Mouse (Mus musculus) neural tube, embryonic 14.5 days (tissue): Measurements from ENCODE around the gene Pds5a. TPM values are rescaled to one million over a fixed set of nuclear protein-coding genes. Genes with fewer than 3 reads are reported as not detected.

Experiments used
- ATAC-seq: fragments of 200-750 bp; cut with Nextera tagmentation; 2 replicates; pipeline ENCODE4 v1.8.0; 2017; ENCODE audit warnings: low read depth, mild to moderate bottlenecking, moderate TSS enrichment, moderate library complexity
- H3K27ac ChIP-seq: fragments of 300-500 bp; sonication (generic); 2 replicates; pipeline ENCODE4 v1.5.1; 2014; ENCODE audit warnings: low read depth, mild to moderate bottlenecking, control low read depth, low read length, moderate library complexity, mixed read lengths
- H3K27me3 ChIP-seq: fragments of 300-500 bp; sonication (generic); 2 replicates; pipeline ENCODE4 v1.6.1; 2014; ENCODE audit warnings: low read length; ENCODE audit not compliant: control insufficient read depth, insufficient read depth
- H3K36me3 ChIP-seq: fragments of 300-500 bp; sonication (generic); 2 replicates; pipeline ENCODE4 v1.6.1; 2014; ENCODE audit warnings: low read length, mixed read lengths; ENCODE audit not compliant: control insufficient read depth, insufficient read depth
- H3K4me1 ChIP-seq: fragments of 300-500 bp; sonication (generic); 2 replicates; pipeline ENCODE4 v1.6.1; 2014; ENCODE audit warnings: low read length; ENCODE audit not compliant: control insufficient read depth, insufficient read depth
- H3K4me2 ChIP-seq: fragments of 300-500 bp; sonication (generic); 2 replicates; pipeline ENCODE4 v1.6.1; 2014; ENCODE audit warnings: mild to moderate bottlenecking, low read depth, low read length, control low read depth
- H3K4me3 ChIP-seq: fragments of 300-500 bp; sonication (generic); 2 replicates; pipeline ENCODE4 v1.5.1; 2014; ENCODE audit warnings: low read depth, low read length, control low read depth, mixed read lengths
- H3K9ac ChIP-seq: fragments of 300-500 bp; sonication (generic); replicated peaks from 2 replicates; pipeline ENCODE4 v1.6.1; 2014; ENCODE audit warnings: low read depth, mild to moderate bottlenecking, control low read depth, low read length, mixed read lengths
- H3K9me3 ChIP-seq: fragments of 300-500 bp; sonication (generic); 2 replicates; pipeline ENCODE4 v1.6.1; 2016; ENCODE audit warnings: low read length; ENCODE audit not compliant: control insufficient read depth
- WGBS: fragments of 180-500 bp; shearing (Covaris S2); extraction: QIAGEN DNeasy Blood & Tissue Kit; methylation state at CpG from one replicate; pipeline ENCODE4 v1.1.7; 2014; 5-methylcytosine and 5-hydroxymethylcytosine counted together
- polyA plus RNA-seq: library from polyadenylated mRNA; unstranded; fragments of >200 nt; fragmentation: Nextera tagmentation; extraction: Ambion mirVana; gene quantifications from 2 replicates; pipeline ENCODE4 v1.2.1, GENCODE M21; 2014

The Pds5a gene
- polyA plus RNA-seq, 1 experiment from 2014 or later, result 60.6 TPM

DNA sequence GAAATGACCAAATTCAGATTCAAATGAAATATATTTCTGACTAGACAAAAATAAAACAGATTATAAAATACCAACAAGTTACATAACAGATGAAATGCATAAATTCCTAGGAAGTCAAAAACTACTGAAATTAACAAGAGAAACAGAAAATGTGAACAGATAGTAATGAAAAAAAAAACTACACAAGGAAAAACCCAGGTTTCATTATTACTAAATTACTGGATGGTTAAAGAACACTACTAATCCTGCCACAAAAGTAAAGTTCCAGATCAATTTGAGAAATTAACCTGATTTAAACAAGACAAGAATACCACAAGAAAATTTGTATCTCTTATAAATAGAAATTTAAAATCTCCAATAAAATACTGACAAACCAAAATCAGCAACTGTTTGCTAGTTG is 25.9 kb downstream of the Pds5a start:
- no peak overlapping the region for H3K4me3 ChIP-seq
- no peaks in the 10 kb centered on the region for H3K4me1 ChIP-seq
- no peak overlapping the region for H3K9ac ChIP-seq
- no peak overlapping the region for H3K27ac ChIP-seq
- H3K36me3 ChIP-seq, result no peaks in the 10 kb centered on the region
- H3K9me3 ChIP-seq, result no peaks in the 10 kb centered on the region
- ATAC-seq, result no peak
- no peaks in the 10 kb centered on the region for H3K27me3 ChIP-seq
- no peak overlapping the region for H3K4me2 ChIP-seq

DNA sequence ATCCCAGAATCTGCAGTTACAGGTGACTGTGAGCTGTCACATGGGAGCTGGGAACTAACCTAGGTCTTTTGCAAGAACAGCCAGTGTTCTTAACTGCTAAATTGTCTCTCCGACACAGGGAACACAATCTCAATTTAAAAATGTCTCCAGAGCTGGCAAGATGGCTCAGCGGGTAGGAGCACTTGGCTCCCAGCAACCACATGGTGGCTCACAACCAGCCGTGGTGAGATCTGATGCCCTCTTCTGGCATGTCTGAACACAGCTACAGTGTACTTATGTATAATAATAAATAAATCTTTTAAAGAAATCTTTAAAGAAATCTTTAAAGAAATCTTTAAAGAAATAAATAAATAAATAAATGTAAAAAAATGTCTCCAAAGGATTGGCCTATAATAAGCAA is 30.4 kb downstream of the Pds5a start:
- no peaks in the 10 kb centered on the region for H3K27me3 ChIP-seq
- no peak for ATAC-seq
- no peak overlapping the region for H3K4me2 ChIP-seq
- no peaks in the 10 kb centered on the region for H3K36me3 ChIP-seq
- H3K4me3 ChIP-seq, result no peak overlapping the region
- WGBS, result 89% methylated on average over 3 of the region's 3 CpGs
- no peaks in the 10 kb centered on the region for H3K4me1 ChIP-seq
- no peaks in the 10 kb centered on the region for H3K9me3 ChIP-seq
- no peak overlapping the region for H3K9ac ChIP-seq
- no peak overlapping the region for H3K27ac ChIP-seq

DNA sequence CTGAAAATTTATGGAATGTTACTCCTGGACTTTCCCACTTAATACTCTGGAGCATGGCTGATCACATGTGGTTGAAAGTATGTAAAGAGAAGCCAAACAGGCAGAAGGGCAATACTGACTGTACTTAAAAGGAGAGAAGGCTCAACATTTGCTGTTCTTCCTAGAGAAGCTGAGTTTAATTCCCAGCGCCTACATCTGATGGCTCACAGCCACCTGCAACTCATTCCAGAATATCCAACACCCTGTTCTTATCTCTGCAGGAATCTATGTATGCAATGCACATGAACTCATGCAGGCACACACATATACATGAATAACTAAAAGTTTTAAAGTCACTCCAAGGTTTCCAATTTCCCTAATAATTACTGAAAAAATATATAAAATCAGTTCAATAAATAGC is 32.7 kb downstream of the Pds5a start:
- Histone ChIP-seq H3K4me3 (no peak overlapping the region), H3K27me3 (no peaks in the 10 kb centered on the region), H3K4me2 (no peak overlapping the region), H3K9ac (no peak overlapping the region), H3K4me1 (no peaks in the 10 kb centered on the region), H3K9me3 (no peaks in the 10 kb centered on the region), H3K36me3 (no peaks in the 10 kb centered on the region), H3K27ac (no peak overlapping the region)
- 83% methylated on average over 1 of the region's 1 CpGs for WGBS
- ATAC-seq, result no peak

DNA sequence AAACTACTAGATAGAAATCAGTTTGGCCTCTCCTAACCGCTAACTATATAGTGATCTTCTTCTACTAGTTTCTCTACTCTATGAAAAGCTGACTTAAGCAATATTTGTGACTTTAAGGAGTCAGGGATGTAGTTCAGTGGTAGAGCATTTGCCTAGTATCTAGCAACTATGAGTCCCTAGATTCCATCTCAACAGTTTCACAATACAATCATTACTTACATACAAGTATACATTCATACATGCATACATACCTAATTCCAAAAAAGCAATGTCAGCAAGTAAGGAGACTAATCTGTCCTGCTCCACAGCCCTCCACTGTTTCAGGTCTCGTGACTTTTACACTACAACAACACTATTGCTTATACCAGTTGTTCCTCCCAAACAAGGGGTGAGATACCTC is 36.1 kb downstream of the Pds5a start:
- no peak overlapping the region for H3K4me2 ChIP-seq
- ATAC-seq, result no peak
- H3K9me3 ChIP-seq, result no peaks in the 10 kb centered on the region
- 90% methylated on average over 2 of the region's 2 CpGs for WGBS
- H3K9ac ChIP-seq, result no peak overlapping the region
- H3K4me1 ChIP-seq, result no peaks in the 10 kb centered on the region
- H3K27me3 ChIP-seq, result no peaks in the 10 kb centered on the region
- H3K27ac ChIP-seq, result no peak overlapping the region
- 0 out of 2 replicates have a peak, but pooled peaks cover 3% of the 10 kb centered on the region for H3K36me3 ChIP-seq
- no peak overlapping the region for H3K4me3 ChIP-seq

DNA sequence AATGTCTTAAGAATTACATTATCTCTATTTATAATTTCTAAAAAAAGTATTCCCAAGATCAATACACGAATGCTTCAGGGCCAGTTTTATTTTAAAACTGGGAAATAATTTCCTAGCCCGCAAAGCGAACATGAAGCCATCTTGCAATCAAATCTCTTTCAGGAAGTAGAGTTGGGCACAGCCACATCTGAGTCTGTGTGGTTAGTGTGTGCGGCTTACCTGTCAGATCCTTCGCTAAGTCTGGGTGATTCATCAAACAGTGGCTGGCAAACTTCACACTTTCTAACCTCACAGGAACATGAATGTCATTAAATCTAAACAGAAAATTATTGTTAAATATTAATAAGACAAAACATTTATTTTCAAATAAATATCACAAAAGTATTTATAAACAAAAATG is 44.3 kb downstream of the Pds5a start:
- Histone ChIP-seq H3K9ac (no peak overlapping the region), H3K4me3 (no peak overlapping the region), H3K4me1 (no peaks in the 10 kb centered on the region), H3K9me3 (no peaks in the 10 kb centered on the region), H3K27ac (no peak overlapping the region), H3K4me2 (no peak overlapping the region), H3K27me3 (no peaks in the 10 kb centered on the region), H3K36me3 (peaks cover 28% of the 10 kb centered on the region; the same call in 1 of the 2 replicates)
- 96% methylated on average over 5 of the region's 5 CpGs for WGBS
- no peak for ATAC-seq

DNA sequence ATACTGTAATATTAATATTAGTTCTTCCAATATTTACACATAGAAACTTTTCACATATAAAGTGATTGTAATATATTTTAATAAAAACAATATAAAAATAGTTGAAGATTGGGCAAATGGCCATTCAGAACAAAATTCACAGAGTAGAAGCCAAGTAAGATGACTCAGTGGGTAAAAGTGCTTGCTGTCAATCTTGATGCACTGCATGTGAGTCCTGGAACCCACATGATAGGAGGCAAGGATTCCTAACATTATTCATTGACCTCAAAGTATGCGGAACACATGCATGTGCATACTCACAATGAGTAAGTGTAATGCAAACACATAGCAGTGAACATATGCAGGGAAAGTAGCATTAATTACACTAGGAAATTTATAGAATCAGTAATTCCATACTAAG is 59.2 kb downstream of the Pds5a start:
- Histone ChIP-seq H3K9ac (no peak overlapping the region), H3K4me3 (no peak overlapping the region), H3K36me3 (peaks cover 20% of the 10 kb centered on the region), H3K27me3 (no peaks in the 10 kb centered on the region), H3K4me1 (no peaks in the 10 kb centered on the region), H3K27ac (no peak overlapping the region), H3K4me2 (no peak overlapping the region), H3K9me3 (no peaks in the 10 kb centered on the region)
- WGBS, result 98% methylated on average over 1 of the region's 1 CpGs
- no peak for ATAC-seq

DNA sequence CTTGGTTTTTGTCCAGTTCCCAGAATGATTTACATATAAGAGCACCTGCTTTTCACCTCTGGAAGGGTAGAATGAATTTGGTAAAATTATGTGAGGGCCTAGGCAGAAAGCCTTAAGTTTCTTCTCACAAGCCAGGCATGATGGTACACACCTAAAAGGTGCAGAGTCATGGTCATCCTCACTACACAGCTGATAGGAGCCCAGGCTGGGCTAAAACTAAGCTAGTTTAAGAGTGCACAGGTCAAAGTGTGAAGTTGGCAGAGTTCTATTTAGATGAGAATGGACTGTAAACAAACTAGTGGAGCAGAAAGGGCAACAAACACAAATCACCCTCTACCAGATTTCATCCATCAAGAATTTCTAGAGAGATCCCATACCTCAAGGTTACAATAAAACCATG is 73.7 kb downstream of the Pds5a start:
- no peak overlapping the region for H3K4me2 ChIP-seq
- no peak for ATAC-seq
- no peaks in the 10 kb centered on the region for H3K27me3 ChIP-seq
- H3K4me1 ChIP-seq, result no peaks in the 10 kb centered on the region
- H3K4me3 ChIP-seq, result no peak overlapping the region
- no peak overlapping the region for H3K27ac ChIP-seq
- H3K9me3 ChIP-seq, result no peaks in the 10 kb centered on the region
- H3K9ac ChIP-seq, result no peak overlapping the region
- H3K36me3 ChIP-seq, result peaks cover 15% of the 10 kb centered on the region; the same call in 1 of the 2 replicates

DNA sequence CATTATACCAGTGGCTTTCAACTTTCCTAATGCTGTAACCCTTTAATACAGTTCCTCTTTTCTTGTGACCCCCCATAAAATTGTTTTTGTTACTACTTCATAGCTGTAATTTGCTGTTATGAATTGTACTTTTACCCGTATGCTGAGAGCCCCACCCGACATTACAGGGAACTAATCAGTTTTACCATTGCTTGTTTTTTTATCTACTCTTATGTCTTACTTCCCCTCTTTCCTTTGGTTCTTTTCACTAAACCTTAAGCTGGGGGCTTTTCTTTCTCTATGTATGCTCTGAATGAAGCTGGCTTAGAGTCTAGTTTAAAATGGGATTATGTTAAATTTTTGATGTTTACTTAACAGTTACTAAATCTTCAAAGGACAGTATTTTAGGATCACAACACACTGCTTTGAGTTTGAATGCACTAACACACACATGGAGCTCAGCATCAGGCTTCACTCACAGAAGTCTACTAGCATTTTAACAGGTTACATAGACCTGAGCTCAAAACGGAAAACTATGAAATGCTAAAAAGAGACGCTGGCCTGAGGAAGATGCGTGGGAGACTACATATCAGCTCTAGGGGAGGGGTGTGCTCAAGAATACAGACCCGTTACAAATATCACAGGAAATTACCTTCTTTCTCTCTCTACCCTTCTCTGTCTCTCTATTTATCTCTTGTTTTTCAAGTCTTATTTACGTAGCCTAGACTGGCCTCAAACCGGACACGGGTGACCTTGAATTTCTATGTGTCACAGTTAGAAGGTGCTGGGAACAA is 84.7 kb downstream of the Pds5a start:
- 93% methylated on average over 9 of the region's 9 CpGs for WGBS
- Histone ChIP-seq H3K27me3 (no peaks in the 10 kb centered on the region), H3K4me1 (no peaks in the 10 kb centered on the region), H3K4me3 (no peak overlapping the region), H3K9ac (no peak overlapping the region), H3K4me2 (no peak overlapping the region), H3K9me3 (no peaks in the 10 kb centered on the region), H3K27ac (no peak overlapping the region), H3K36me3 (peaks cover 12% of the 10 kb centered on the region; the same call in 1 of the 2 replicates)
- no peak for ATAC-seq

DNA sequence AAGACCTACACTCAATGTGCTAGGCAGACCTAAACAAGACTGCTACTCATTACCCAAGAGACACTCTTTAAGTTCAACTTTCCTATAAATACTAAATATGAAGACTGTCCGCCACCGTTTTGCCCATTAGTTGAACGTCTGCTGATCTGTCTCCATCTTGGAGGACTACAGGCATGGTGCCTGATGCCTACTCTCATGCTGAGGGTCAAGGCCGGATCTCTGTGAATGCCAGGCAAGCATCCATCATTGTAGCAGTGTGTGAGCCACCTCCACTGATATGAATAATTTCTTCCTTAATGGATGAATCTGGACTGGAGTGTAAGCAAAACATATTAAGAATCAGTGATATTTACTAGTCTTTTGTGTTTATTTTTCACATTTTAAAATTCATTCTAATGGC is 87.5 kb downstream of the Pds5a start:
- no peaks in the 10 kb centered on the region for H3K27me3 ChIP-seq
- no peaks in the 10 kb centered on the region for H3K9me3 ChIP-seq
- H3K27ac ChIP-seq, result no peak overlapping the region
- H3K9ac ChIP-seq, result no peak overlapping the region
- no peak overlapping the region for H3K4me3 ChIP-seq
- ATAC-seq, result no peak
- WGBS, result 92% methylated on average over 4 of the region's 4 CpGs
- H3K36me3 ChIP-seq, result peaks cover 7% of the 10 kb centered on the region; the same call in 1 of the 2 replicates
- no peaks in the 10 kb centered on the region for H3K4me1 ChIP-seq
- H3K4me2 ChIP-seq, result no peak overlapping the region
